ENCODE assay signal across 8 mouse cellular contexts in genomic region chr13:49308206-49308605, GRCm38 (mm10). TPM values are rescaled to one million over a fixed set of nuclear protein-coding genes. Genes with fewer than 3 reads are reported as not detected.
DNase-seq lines count a peak whose midpoint lies in the region; ATAC-seq and TF ChIP-seq lines count a peak whose summit lies in the region.
"Had no signal": no experiment of that assay in that cellular context is flagged by ENCODE, and none has a peak within 500 bp of the region (broad histone marks: within the 10 kb centered on the region; RNA-seq: fewer than 3 reads in every experiment).

No protein-coding gene starts in this region.

- no peak for ATAC-seq in limb, embryonic 12.5 days (ENCODE audit: insufficient number of reproducible peaks, insufficient read depth, low FRiP score, low TSS enrichment, low read depth)

- 0 out of 2 replicates have a peak overlapping the region, but pooled peaks have one; percentile 41 for H3K27ac ChIP-seq in limb, embryonic 12.5 days
- no peak overlapping the region for H3K27ac ChIP-seq in limb, embryonic 10.5 days
- peak overlapping the region; percentile 97 for H3K27ac ChIP-seq in CH12.LX (ENCODE audit: insufficient read depth, low read depth)
- H3K27ac ChIP-seq in cortical plate, adult 2 months (ENCODE audit: insufficient read depth, low read length): peak overlapping the region; percentile 82
- H3K27ac ChIP-seq: hindbrain, postnatal 0 days had no signal

- no peak overlapping the region for H3K4me3 ChIP-seq in limb, embryonic 12.5 days (replicated peaks)
- H3K4me3 ChIP-seq in limb, embryonic 10.5 days: no peak overlapping the region
- peak overlapping the region; percentile 66 to 96 (median 71) for H3K4me3 ChIP-seq in CH12.LX (replicated peaks in 1 of 3; ENCODE audit: low read depth in 2 of 3, low read length in 2 of 3, poor library complexity in 1 of 3)
- no peak overlapping the region; the same call in 1 of the 2 replicates for H3K4me3 ChIP-seq in cortical plate, adult 2 months (ENCODE audit: insufficient read depth, low read length)

- H3K36me3 ChIP-seq in limb, embryonic 12.5 days: no peaks in the 10 kb centered on the region
- H3K36me3 ChIP-seq in limb, embryonic 10.5 days: no peaks in the 10 kb centered on the region
- H3K36me3 ChIP-seq in CH12.LX (replicated peaks in 1 of 2; ENCODE audit: control insufficient read depth in 1 of 2, insufficient read depth in 1 of 2, low read length in 1 of 2): peaks cover 7 to 34% of the 10 kb centered on the region in 2 experiments

- TF ChIP-seq POLR2A in CH12.LX (IDR thresholded peaks at IDR 0.05; ENCODE audit: low read depth, low read length): no peak
- TF ChIP-seq POLR2A in cortical plate, adult 2 months (IDR thresholded peaks at IDR 0.05; ENCODE audit: extremely low read depth, insufficient read depth, low read length): no peak

- TF ChIP-seq EP300 in CH12.LX (IDR thresholded peaks at IDR 0.05; ENCODE audit: low read length): no peak

- TF ChIP-seq CTCF in CH12.LX (conservative IDR thresholded peaks at IDR 0.05 in 1 of 2, IDR thresholded peaks at IDR 0.05 in 1 of 2; ENCODE audit: low read depth in 2 of 2, low read length in 2 of 2): no peak
- no peak for TF ChIP-seq CTCF in cortical plate, adult 2 months (IDR thresholded peaks at IDR 0.05; ENCODE audit: extremely low read depth, insufficient read depth, low read length)

- H3K79me2 ChIP-seq in CH12.LX (replicated peaks; ENCODE audit: control insufficient read depth, extremely low read depth, insufficient read depth, poor library complexity, severe bottlenecking): peaks cover 28% of the 10 kb centered on the region

- in situ Hi-C loops in CH12.LX (cut with MboI; ENCODE audit: low pct_ligation_motif_present, low pct_unique_long_range_greater_than_20kb, low sequenced_read_pairs): no loop called here

- TF ChIP-seq RAD21 in CH12.LX (IDR thresholded peaks at IDR 0.05; ENCODE audit: low read depth, low read length): no peak

- DNase-seq in limb, embryonic 10.5 days (ENCODE audit: low spot score): no peak
- peak; percentile 38 for DNase-seq in CH12.LX (ENCODE audit: extremely low read depth)
- peak; percentile 43 for DNase-seq in naive thymus-derived CD4-positive, alpha-beta T cell, adult 2 months (ENCODE audit: low read depth)
- no peak for DNase-seq in gastrocnemius, postnatal 14 days
- DNase-seq in adrenal gland, adult 8-10 months: no peak

- intact Hi-C loops in gastrocnemius, postnatal 14 days (cut with DNase I; ENCODE audit: low total_unique reads): no loop called here

- H3K9me3 ChIP-seq in limb, embryonic 12.5 days: no peaks in the 10 kb centered on the region
- no peaks in the 10 kb centered on the region for H3K9me3 ChIP-seq in limb, embryonic 10.5 days (replicated peaks)
- no peaks in the 10 kb centered on the region for H3K9me3 ChIP-seq in CH12.LX (replicated peaks; ENCODE audit: low read length)

- no peak overlapping the region for H3K9ac ChIP-seq in limb, embryonic 12.5 days (replicated peaks)
- H3K9ac ChIP-seq in CH12.LX (ENCODE audit: insufficient read depth, low read depth): peak overlapping the region; percentile 93

- no peaks in the 10 kb centered on the region for H3K27me3 ChIP-seq in limb, embryonic 12.5 days
- H3K27me3 ChIP-seq in limb, embryonic 10.5 days (ENCODE audit: low read depth, poor library complexity, severe bottlenecking): no peaks in the 10 kb centered on the region
- H3K27me3 ChIP-seq in CH12.LX (replicated peaks): no peaks in the 10 kb centered on the region

- WGBS in limb, embryonic 12.5 days: 92% methylated on average over 4 of the region's 4 CpGs
- 90% methylated on average over 4 of the region's 4 CpGs for WGBS in limb, embryonic 10.5 days

- dilution Hi-C loops in CH12.LX (cut with MboI; ENCODE audit: extremely low pct_ligation_motif_present, extremely low pct_unique_long_range_greater_than_20kb, low sequenced_read_pairs): no loop called here

- no peak overlapping the region for H3K4me2 ChIP-seq in limb, embryonic 12.5 days
- H3K4me2 ChIP-seq in CH12.LX (ENCODE audit: insufficient read depth, low read depth, poor library complexity, severe bottlenecking): peak overlapping the region; percentile 80

- peaks cover 4% of the 10 kb centered on the region; the same call in 1 of the 2 replicates for H3K4me1 ChIP-seq in limb, embryonic 12.5 days (replicated peaks)
- peaks cover 11% of the 10 kb centered on the region for H3K4me1 ChIP-seq in limb, embryonic 10.5 days
- H3K4me1 ChIP-seq in CH12.LX (ENCODE audit: control insufficient read depth in 1 of 2, insufficient read depth in 2 of 2): peaks cover 21 to 53% of the 10 kb centered on the region in 2 experiments
- no peaks in the 10 kb centered on the region for H3K4me1 ChIP-seq in cortical plate, adult 2 months (ENCODE audit: control insufficient read depth, insufficient read depth, low read length)

TF ChIP-seq in CH12.LX, 34 proteins besides CTCF, POLR2A, EP300 and RAD21:
- TF ChIP-seq ZKSCAN1 (IDR thresholded peaks at IDR 0.05; ENCODE audit: borderline replicate concordance, low read depth, low read length) (no peak), SIN3A (IDR thresholded peaks at IDR 0.05; ENCODE audit: low read length) (0 out of 2 replicates have a peak, but pooled peaks have one; percentile 29)

RNA-seq across cellular contexts. Expression of gene Fgd3, which starts 11.9 kb away (rescaled TPM):
- polyA plus RNA-seq in limb, embryonic 12.5 days (2016; fragmentation: Nextera tagmentation; extraction: Ambion mirVana): 0.66 and 0.91 TPM in 2 replicates
- 0.62 and 0.83 TPM in 2 replicates for polyA plus RNA-seq in limb, embryonic 10.5 days (2016; fragmentation: Nextera tagmentation; extraction: Ambion mirVana)
- total RNA-seq in CH12.LX (2012; rRNA removed) (13.6 and 16.1 TPM in 2 replicates), CH12.LX (2014; rRNA removed) (8.7 and 9.5 TPM in 2 replicates)
- 14.5 and 15.9 TPM in 2 replicates for polyA plus RNA-seq in CH12.LX (2012; ENCODE audit: insufficient read length, low read depth)
- 5.8 and 6.2 TPM in 2 replicates for polyA plus RNA-seq in cortical plate, adult 2 months (2012; rRNA removed)
- 1 to 10 TPM in 1 of 2 experiments, under 1 TPM in 1; 0.93 to 1.3 TPM for total RNA-seq in gastrocnemius, postnatal 14 days (2021)
- total RNA-seq in adrenal gland, adult 8-10 months (2022): 1 to 10 TPM; 4.5 to 4.7 (median 4.6) TPM

RNA-seq across cellular contexts. Expression of gene Bicd2, which starts 33.2 kb away (rescaled TPM):
- polyA plus RNA-seq in limb, embryonic 12.5 days (2016; fragmentation: Nextera tagmentation; extraction: Ambion mirVana): 34.7 and 37.6 TPM in 2 replicates
- polyA plus RNA-seq in limb, embryonic 10.5 days (2016; fragmentation: Nextera tagmentation; extraction: Ambion mirVana): 27.0 and 31.2 TPM in 2 replicates
- total RNA-seq in CH12.LX (2012; rRNA removed) (21.0 and 21.3 TPM in 2 replicates), CH12.LX (2014; rRNA removed) (16.9 and 18.0 TPM in 2 replicates)
- 26.5 and 27.0 TPM in 2 replicates for polyA plus RNA-seq in CH12.LX (2012; ENCODE audit: insufficient read length, low read depth)
- 49.5 and 52.0 TPM in 2 replicates for polyA plus RNA-seq in cortical plate, adult 2 months (2012; rRNA removed)
- total RNA-seq in gastrocnemius, postnatal 14 days (2021): 10 to 100 TPM; 20.5 to 21.2 TPM
- total RNA-seq in adrenal gland, adult 8-10 months (2022): 10 to 100 TPM; 37.2 to 48.4 (median 40.9) TPM

RNA-seq across cellular contexts. Expression of gene Susd3, which starts 59.7 kb away (rescaled TPM):
- 0.95 and 1.0 TPM in 2 replicates for polyA plus RNA-seq in limb, embryonic 12.5 days (2016; fragmentation: Nextera tagmentation; extraction: Ambion mirVana)
- 0.45 and 0.51 TPM in 2 replicates for polyA plus RNA-seq in limb, embryonic 10.5 days (2016; fragmentation: Nextera tagmentation; extraction: Ambion mirVana)
- total RNA-seq in CH12.LX (2012; rRNA removed): 7.7 and 12.0 TPM in 2 replicates
- total RNA-seq in CH12.LX (2014; rRNA removed): 19.0 and 24.2 TPM in 2 replicates
- 6.0 and 8.2 TPM in 2 replicates for polyA plus RNA-seq in CH12.LX (2012; ENCODE audit: insufficient read length, low read depth)
- 3.2 and 3.4 TPM in 2 replicates for polyA plus RNA-seq in cortical plate, adult 2 months (2012; rRNA removed)
- under 1 TPM; 0.16 to 0.51 TPM for total RNA-seq in gastrocnemius, postnatal 14 days (2021)
- total RNA-seq in adrenal gland, adult 8-10 months (2022): 10 to 100 TPM in 2 of 4 experiments, 1 to 10 TPM in 2; 3.0 to 97.4 (median 38.5) TPM

Comparison
In these comparisons a context has a peak if more than half of its experiments do, and no peak if none do; other contexts are left out.
1. H3K4me3 ChIP-seq: peak in CH12.LX (3 of 3); none in limb, embryonic 12.5 days (single experiment), limb, embryonic 10.5 days (single experiment) and cortical plate, adult 2 months (single experiment).
2. DNase-seq: peak in CH12.LX (single experiment) and naive thymus-derived CD4-positive, alpha-beta T cell, adult 2 months (single experiment); none in limb, embryonic 10.5 days (single experiment), gastrocnemius, postnatal 14 days (single experiment) and adrenal gland, adult 8-10 months (single experiment).